Mouse (Mus musculus) MEL (cell line): Measurements from ENCODE around the gene Dclre1b.

ENCODE experiments used
- CTCF ChIP-seq, 3 experiments: IDR thresholded peaks in 2 of 3; conservative IDR thresholded peaks in 1 of 3; 2 replicates each; pipeline ENCODE4 v1.5.1; 2011 to 2012; ENCODE audit warnings: low read length in 3 of 3, low read depth in 2 of 3, mild to moderate bottlenecking in 2 of 3, improper control_type of control experiment in 1 of 3, inconsistent platforms in 1 of 3, mixed read lengths in 1 of 3, moderate library complexity in 1 of 3; ENCODE audit not compliant: control insufficient read depth in 1 of 3, insufficient read depth in 1 of 3, poor library complexity in 1 of 3, severe bottlenecking in 1 of 3
- EP300 ChIP-seq, 2 experiments: IDR thresholded peaks; 2 replicates each; pipeline ENCODE4 v1.6.1; 2011; ENCODE audit warnings: improper control_type of control experiment in 2 of 2, low read length in 2 of 2, low read depth in 1 of 2, mild to moderate bottlenecking in 1 of 2
- MYC ChIP-seq: IDR thresholded peaks from 2 replicates; pipeline ENCODE4 v1.6.1; 2011; ENCODE audit warnings: low read depth, mild to moderate bottlenecking, low read length, improper control_type of control experiment, moderate library complexity
- POLR2A ChIP-seq, 2 experiments: IDR thresholded peaks; 2 replicates each; pipeline ENCODE4 v1.6.1; 2011 to 2012; ENCODE audit warnings: low read length in 2 of 2, mild to moderate bottlenecking in 2 of 2, control low read depth in 1 of 2, improper control_type of control experiment in 1 of 2, low read depth in 1 of 2, moderate library complexity in 1 of 2; ENCODE audit not compliant: control insufficient read depth in 1 of 2, insufficient read depth in 1 of 2, poor library complexity in 1 of 2

GRCm38 (mm10) chr3:103778660-103779059 lies 30.6 kb downstream of the Dclre1b start:
- TF ChIP-seq MYC (no peak), EP300 (IDR thresholded peaks at IDR 0.05; ENCODE audit: low read depth in 1 of 2, low read length in 2 of 2) (no peak), POLR2A (IDR thresholded peaks at IDR 0.05; ENCODE audit: control insufficient read depth in 1 of 2, insufficient read depth in 1 of 2, low read depth in 1 of 2, low read length in 2 of 2, poor library complexity in 1 of 2) (no peak), CTCF (IDR thresholded peaks at IDR 0.05 in 2 of 3, conservative IDR thresholded peaks at IDR 0.05 in 1 of 3; ENCODE audit: control insufficient read depth in 1 of 3, insufficient read depth in 1 of 3, low read depth in 2 of 3, low read length in 3 of 3, poor library complexity in 1 of 3, severe bottlenecking in 1 of 3) (no peak)
